Mouse (Mus musculus): ENCODE measurements around the gene Tarbp2.
A peak's percentile ranks its signal among the peaks of the same experiment; 100 is the strongest.

DNA sequence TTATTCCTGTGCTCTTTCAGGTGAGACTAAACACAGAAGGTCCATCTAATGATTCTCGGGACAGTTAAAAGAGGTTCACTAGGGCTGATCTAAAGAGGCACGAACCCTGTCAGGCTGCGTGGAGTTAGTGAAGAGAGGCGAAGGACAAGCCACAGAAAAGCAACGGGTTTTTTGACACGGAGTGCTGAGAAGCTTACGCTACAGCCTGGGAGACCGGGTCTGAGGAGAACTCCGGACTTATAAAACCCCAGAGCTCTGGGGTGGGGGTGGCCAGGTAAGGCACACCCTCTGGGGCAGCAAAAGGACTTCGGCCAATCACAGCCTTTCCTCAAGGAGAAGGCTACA lies 389 bp upstream of the Tarbp2 start:
- TF ChIP-seq CTCF (IDR thresholded peaks at IDR 0.05; ENCODE audit: borderline replicate concordance, insufficient read depth, low read length) (no peak), POLR2A (IDR thresholded peaks at IDR 0.05; ENCODE audit: low read depth, low read length) (peak; percentile 98)
